Comparison of ENCODE assay signal across 20 mouse cellular contexts in genomic region chr16:41871917-41872593, GRCm38 (mm10).
DNase-seq lines count a peak whose midpoint lies in the region; ATAC-seq and TF ChIP-seq lines count a peak whose summit lies in the region.
"Had no signal": no experiment of that assay in that cellular context is flagged by ENCODE, and none has a peak within 500 bp of the region (broad histone marks: within the 10 kb centered on the region; RNA-seq: fewer than 3 reads in every experiment).

No protein-coding gene starts in this region.

- H3K27me3 ChIP-seq in forebrain, embryonic 14.5 days (replicated peaks; ENCODE audit: control insufficient read depth, insufficient read depth, low read length) = no peaks in the 10 kb centered on the region
- no peaks in the 10 kb centered on the region for H3K27me3 ChIP-seq in forebrain, embryonic 11.5 days (ENCODE audit: control insufficient read depth, insufficient read depth, low read length)
- H3K27me3 ChIP-seq in midbrain, postnatal 0 days (ENCODE audit: insufficient read depth, low read length) = no peaks in the 10 kb centered on the region
- H3K27me3 ChIP-seq in midbrain, embryonic 14.5 days (ENCODE audit: control insufficient read depth, insufficient read depth, low read length) = no peaks in the 10 kb centered on the region
- H3K27me3 ChIP-seq in forebrain, postnatal 0 days (ENCODE audit: insufficient read depth, low read length) = no peaks in the 10 kb centered on the region
- no peaks in the 10 kb centered on the region for H3K27me3 ChIP-seq in heart, adult 2 months (ENCODE audit: control insufficient read depth, insufficient read depth, low read length)
- H3K27me3 ChIP-seq: CH12.LX; heart, embryonic 13.5 days; megakaryocyte, embryonic 14.5 days had no signal

- no peaks in the 10 kb centered on the region for H3K4me1 ChIP-seq in forebrain, embryonic 14.5 days (ENCODE audit: control insufficient read depth, insufficient read depth, low read length)
- no peaks in the 10 kb centered on the region for H3K4me1 ChIP-seq in forebrain, embryonic 11.5 days (replicated peaks; ENCODE audit: control insufficient read depth, insufficient read depth, low read length)
- H3K4me1 ChIP-seq in midbrain, postnatal 0 days (ENCODE audit: insufficient read depth, low read length) = no peaks in the 10 kb centered on the region
- H3K4me1 ChIP-seq in midbrain, embryonic 14.5 days (ENCODE audit: control insufficient read depth, insufficient read depth, low read length) = no peaks in the 10 kb centered on the region
- no peaks in the 10 kb centered on the region for H3K4me1 ChIP-seq in forebrain, postnatal 0 days (ENCODE audit: insufficient read depth)
- no peaks in the 10 kb centered on the region for H3K4me1 ChIP-seq in heart, adult 2 months (ENCODE audit: control insufficient read depth, insufficient read depth, low read length)
- H3K4me1 ChIP-seq: embryonic facial prominence, embryonic 10.5 days; heart, embryonic 13.5 days; megakaryocyte, embryonic 14.5 days had no signal

- no peaks in the 10 kb centered on the region for H3K79me2 ChIP-seq in heart, adult 2 months (replicated peaks; ENCODE audit: control insufficient read depth, insufficient read depth, low read length)

- no peak overlapping the region for H3K27ac ChIP-seq in forebrain, embryonic 14.5 days (ENCODE audit: low read depth, low read length)
- no peak overlapping the region for H3K27ac ChIP-seq in forebrain, embryonic 11.5 days (ENCODE audit: low read depth, low read length)
- no peak overlapping the region for H3K27ac ChIP-seq in midbrain, postnatal 0 days (ENCODE audit: low read depth, low read length)
- no peak overlapping the region for H3K27ac ChIP-seq in midbrain, embryonic 14.5 days (replicated peaks; ENCODE audit: low read depth, low read length)
- H3K27ac ChIP-seq in forebrain, postnatal 0 days (ENCODE audit: low read depth, low read length) = no peak overlapping the region
- no peak overlapping the region for H3K27ac ChIP-seq in heart, adult 2 months
- H3K27ac ChIP-seq: embryonic facial prominence, embryonic 10.5 days; heart, embryonic 13.5 days had no signal

- ATAC-seq in forebrain, embryonic 14.5 days = peak; percentile 71
- no peak for ATAC-seq in forebrain, embryonic 11.5 days (replicated peaks; ENCODE audit: low FRiP score)
- no peak for ATAC-seq in midbrain, postnatal 0 days (ENCODE audit: low FRiP score)
- no peak for ATAC-seq in midbrain, embryonic 14.5 days (ENCODE audit: low FRiP score, low TSS enrichment)
- ATAC-seq in forebrain, postnatal 0 days = peak; percentile 20; the same call in 1 of the 2 replicates
- ATAC-seq: inflammation-experienced regulatory T-cells, adult 6 months had no signal

- TF ChIP-seq EP300 in heart, adult 2 months (IDR thresholded peaks at IDR 0.05; ENCODE audit: insufficient read depth, low read depth, low read length) = no peak

- H3K36me3 ChIP-seq in forebrain, embryonic 14.5 days (ENCODE audit: control insufficient read depth, insufficient read depth, low read length) = no peaks in the 10 kb centered on the region
- no peaks in the 10 kb centered on the region for H3K36me3 ChIP-seq in forebrain, embryonic 11.5 days (ENCODE audit: control insufficient read depth, insufficient read depth, low read length)
- H3K36me3 ChIP-seq in midbrain, postnatal 0 days (ENCODE audit: insufficient read depth, low read length) = no peaks in the 10 kb centered on the region
- H3K36me3 ChIP-seq in midbrain, embryonic 14.5 days (ENCODE audit: control insufficient read depth, insufficient read depth, low read length) = no peaks in the 10 kb centered on the region
- no peaks in the 10 kb centered on the region for H3K36me3 ChIP-seq in forebrain, postnatal 0 days (ENCODE audit: insufficient read depth)
- no peaks in the 10 kb centered on the region for H3K36me3 ChIP-seq in heart, adult 2 months (ENCODE audit: control insufficient read depth, insufficient read depth, low read length)
- H3K36me3 ChIP-seq: embryonic facial prominence, embryonic 10.5 days; heart, embryonic 13.5 days had no signal

- peak; percentile 35 for DNase-seq in forebrain, embryonic 14.5 days (ENCODE audit: low spot score)
- no peak for DNase-seq in forebrain, embryonic 11.5 days (ENCODE audit: low spot score)
- DNase-seq in midbrain, postnatal 0 days (ENCODE audit: low spot score) = peak; percentile 14
- DNase-seq in midbrain, embryonic 14.5 days = no peak
- peak; percentile 92 for DNase-seq in cerebellum, adult 9-10 months
- no peak for DNase-seq in forebrain, postnatal 0 days
- no peak for DNase-seq in heart, postnatal 10 days
- DNase-seq in heart, adult 2 months = no peak
- DNase-seq: heart, postnatal 36 days; kidney, adult 2 months; kidney, postnatal 14 days; lung, adult 2 months; retina, postnatal 1 day; thymus, postnatal 14 days had no signal

- no peak for TF ChIP-seq POLR2A in heart, adult 2 months (IDR thresholded peaks at IDR 0.05; ENCODE audit: insufficient read depth, low read depth, low read length)

- no peak overlapping the region for H3K4me2 ChIP-seq in forebrain, embryonic 14.5 days (ENCODE audit: low read length)
- H3K4me2 ChIP-seq in forebrain, embryonic 11.5 days (ENCODE audit: low read depth, low read length, severe bottlenecking) = no peak overlapping the region
- H3K4me2 ChIP-seq in midbrain, postnatal 0 days (ENCODE audit: low read depth, low read length, poor library complexity, severe bottlenecking) = no peak overlapping the region
- H3K4me2 ChIP-seq in midbrain, embryonic 14.5 days (ENCODE audit: low read length) = no peak overlapping the region
- H3K4me2 ChIP-seq in forebrain, postnatal 0 days (ENCODE audit: low read depth) = no peak overlapping the region
- H3K4me2 ChIP-seq: heart, embryonic 13.5 days; liver, embryonic 11.5 days had no signal

- no peaks in the 10 kb centered on the region for H3K9me3 ChIP-seq in forebrain, embryonic 14.5 days (replicated peaks; ENCODE audit: control insufficient read depth, low read length)
- no peaks in the 10 kb centered on the region for H3K9me3 ChIP-seq in forebrain, embryonic 11.5 days (ENCODE audit: control insufficient read depth, low read length)
- H3K9me3 ChIP-seq in midbrain, postnatal 0 days (ENCODE audit: low read length) = no peaks in the 10 kb centered on the region
- no peaks in the 10 kb centered on the region for H3K9me3 ChIP-seq in midbrain, embryonic 14.5 days (ENCODE audit: control insufficient read depth, low read length)
- no peaks in the 10 kb centered on the region for H3K9me3 ChIP-seq in forebrain, postnatal 0 days (ENCODE audit: low read length)
- H3K9me3 ChIP-seq: embryonic facial prominence, embryonic 10.5 days; heart, embryonic 13.5 days; megakaryocyte, embryonic 14.5 days had no signal

- TF ChIP-seq CTCF in midbrain, postnatal 0 days (IDR thresholded peaks at IDR 0.05) = no peak
- no peak for TF ChIP-seq CTCF in forebrain, postnatal 0 days (IDR thresholded peaks at IDR 0.05; ENCODE audit: low read depth)
- no peak for TF ChIP-seq CTCF in heart, adult 2 months (IDR thresholded peaks at IDR 0.05)

- H3K9ac ChIP-seq in forebrain, embryonic 14.5 days (ENCODE audit: low read length) = no peak overlapping the region
- no peak overlapping the region for H3K9ac ChIP-seq in forebrain, embryonic 11.5 days (ENCODE audit: low read length)
- no peak overlapping the region for H3K9ac ChIP-seq in midbrain, postnatal 0 days (replicated peaks; ENCODE audit: low read length, poor library complexity, severe bottlenecking)
- H3K9ac ChIP-seq in midbrain, embryonic 14.5 days (replicated peaks; ENCODE audit: low read length) = no peak overlapping the region
- H3K9ac ChIP-seq in forebrain, postnatal 0 days = no peak overlapping the region
- no peak overlapping the region for H3K9ac ChIP-seq in heart, adult 2 months (ENCODE audit: low read depth, low read length)
- H3K9ac ChIP-seq: heart, embryonic 13.5 days had no signal

- WGBS in forebrain, embryonic 14.5 days = 48% methylated on average over 6 of the region's 6 CpGs
- 86% methylated on average over 6 of the region's 6 CpGs for WGBS in forebrain, embryonic 11.5 days
- 68% methylated on average over 6 of the region's 6 CpGs for WGBS in midbrain, postnatal 0 days
- 78% methylated on average over 6 of the region's 6 CpGs for WGBS in midbrain, embryonic 14.5 days
- WGBS in forebrain, postnatal 0 days = 28% methylated on average over 6 of the region's 6 CpGs
- WGBS in heart, adult 2 months = 76% methylated on average over 6 of the region's 6 CpGs

- H3K4me3 ChIP-seq in forebrain, embryonic 14.5 days (ENCODE audit: low read depth, low read length) = no peak overlapping the region
- H3K4me3 ChIP-seq in forebrain, embryonic 11.5 days (ENCODE audit: low read depth, low read length) = no peak overlapping the region
- H3K4me3 ChIP-seq in midbrain, postnatal 0 days (ENCODE audit: low read depth, low read length) = no peak overlapping the region
- no peak overlapping the region for H3K4me3 ChIP-seq in midbrain, embryonic 14.5 days (replicated peaks; ENCODE audit: low read depth, low read length)
- H3K4me3 ChIP-seq in forebrain, postnatal 0 days (ENCODE audit: low read depth, low read length) = no peak overlapping the region
- H3K4me3 ChIP-seq in heart, adult 2 months = no peak overlapping the region
- H3K4me3 ChIP-seq: embryonic facial prominence, embryonic 10.5 days; heart, embryonic 13.5 days; megakaryocyte, embryonic 14.5 days had no signal

- intact Hi-C loops in heart, postnatal 10 days (cut with DNase I) = no loop called here
- intact Hi-C loops in heart, adult 2 months (cut with DNase I) = no loop called here

Comparison
In these comparisons a context has a peak if more than half of its experiments do, and no peak if none do; other contexts are left out.
1. ATAC-seq: peak in forebrain, embryonic 14.5 days (single experiment) and forebrain, postnatal 0 days (single experiment); none in forebrain, embryonic 11.5 days (single experiment), midbrain, postnatal 0 days (single experiment) and midbrain, embryonic 14.5 days (single experiment).
2. DNase-seq: peak in forebrain, embryonic 14.5 days (single experiment), midbrain, postnatal 0 days (single experiment) and cerebellum, adult 9-10 months (single experiment); none in forebrain, embryonic 11.5 days (single experiment), midbrain, embryonic 14.5 days (single experiment), forebrain, postnatal 0 days (single experiment), heart, postnatal 10 days (0 of 2) and heart, adult 2 months (0 of 2).